Mouse (Mus musculus) embryonic facial prominence, embryonic 11.5 days (tissue): Measurements from ENCODE around the gene Fam53b. TPM values are rescaled to one million over a fixed set of nuclear protein-coding genes. Genes with fewer than 3 reads are reported as not detected.

Experiments used
- ATAC-seq: fragments of 200-750 bp; cut with Nextera tagmentation; replicated peaks from 2 replicates; pipeline ENCODE4 v1.8.0; 2017; ENCODE audit warnings: low read depth; ENCODE audit not compliant: insufficient number of reproducible peaks, low FRiP score, low TSS enrichment
- DNase-seq: peaks from one replicate; pipeline ENCODE4 v3.0.0-alpha.2; 2015; ENCODE audit warnings: low spot score
- H3K27ac ChIP-seq: fragments of 300-500 bp; sonication (generic); replicated peaks from 2 replicates; pipeline ENCODE4 v1.5.1; 2014; ENCODE audit warnings: mild to moderate bottlenecking, low read depth, low read length, control low read depth
- H3K27me3 ChIP-seq: fragments of 300-500 bp; sonication (generic); 2 replicates; pipeline ENCODE4 v1.6.1; 2014; ENCODE audit warnings: mild to moderate bottlenecking, low read length, moderate library complexity, mixed read lengths; ENCODE audit not compliant: control insufficient read depth, insufficient read depth
- H3K36me3 ChIP-seq: fragments of 300-500 bp; sonication (generic); replicated peaks from 2 replicates; pipeline ENCODE4 v1.6.1; 2014; ENCODE audit warnings: low read depth, mild to moderate bottlenecking, low read length, moderate library complexity, mixed read lengths; ENCODE audit not compliant: control insufficient read depth, insufficient read depth
- H3K4me1 ChIP-seq: fragments of 300-500 bp; sonication (generic); 2 replicates; pipeline ENCODE4 v1.6.1; 2014; ENCODE audit warnings: low read length, mixed read lengths; ENCODE audit not compliant: control insufficient read depth, insufficient read depth
- H3K4me2 ChIP-seq: fragments of 300-500 bp; sonication (generic); 2 replicates; pipeline ENCODE4 v1.6.1; 2014; ENCODE audit warnings: low read depth, mild to moderate bottlenecking, control low read depth, low read length, moderate library complexity
- H3K4me3 ChIP-seq: fragments of 300-500 bp; sonication (generic); 2 replicates; pipeline ENCODE4 v1.5.1; 2014; ENCODE audit warnings: low read depth, low read length, control low read depth
- H3K9ac ChIP-seq: fragments of 300-500 bp; sonication (generic); replicated peaks from 2 replicates; pipeline ENCODE4 v1.6.1; 2014; ENCODE audit warnings: mild to moderate bottlenecking, control low read depth, low read length
- H3K9me3 ChIP-seq: fragments of 300-500 bp; sonication (generic); replicated peaks from 2 replicates; pipeline ENCODE4 v1.6.1; 2016; ENCODE audit warnings: mild to moderate bottlenecking, low read length, inconsistent platforms, mixed read lengths; ENCODE audit not compliant: control insufficient read depth
- WGBS: fragments of 180-500 bp; shearing (Covaris S2); extraction: QIAGEN DNeasy Blood & Tissue Kit; methylation state at CpG from one replicate; pipeline ENCODE4 v1.1.7; 2014; 5-methylcytosine and 5-hydroxymethylcytosine counted together
- polyA plus RNA-seq: library from polyadenylated mRNA; unstranded; fragments of >200 nt; fragmentation: Nextera tagmentation; extraction: Ambion mirVana; gene quantifications from 2 replicates; pipeline ENCODE4 v1.2.1, GENCODE M21; 2014

Gene Fam53b
- polyA plus RNA-seq, 1 experiment from 2014 or later, result 11.8 TPM

- no peaks in the 10 kb centered on the region for H3K27me3 ChIP-seq
- H3K4me3 ChIP-seq, result no peak overlapping the region
- H3K36me3 ChIP-seq, result no peaks in the 10 kb centered on the region
- H3K9ac ChIP-seq, result no peak overlapping the region
- 80% methylated on average over 1 of the region's 1 CpGs for WGBS
- no peak overlapping the region for H3K4me2 ChIP-seq
- no peaks in the 10 kb centered on the region for H3K4me1 ChIP-seq
- no peak for ATAC-seq
- H3K27ac ChIP-seq, result no peak overlapping the region
- no peak for DNase-seq
- no peaks in the 10 kb centered on the region for H3K9me3 ChIP-seq
Measured at GRCm38 (mm10) chr7:132681831-132682230, 131.9 kb downstream of the Fam53b start.

GRCm38 (mm10) chr7:132681296-132681695 is 132.4 kb downstream of the Fam53b start:
- whole genome bisulfite sequencing, result 93% methylated on average over 11 of the region's 11 CpGs
- H3K27ac ChIP-seq, result no peak overlapping the region
- no peak for ATAC-seq
- no peaks in the 10 kb centered on the region for H3K36me3 ChIP-seq
- DNase-seq, result no peak
- H3K9ac ChIP-seq, result no peak overlapping the region
- no peaks in the 10 kb centered on the region for H3K4me1 ChIP-seq
- H3K9me3 ChIP-seq, result no peaks in the 10 kb centered on the region
- H3K4me3 ChIP-seq, result no peak overlapping the region
- H3K4me2 ChIP-seq, result no peak overlapping the region
- H3K27me3 ChIP-seq, result no peaks in the 10 kb centered on the region

- WGBS, result 69% methylated on average over 6 of the region's 6 CpGs
- no peaks in the 10 kb centered on the region for H3K36me3 ChIP-seq
- H3K27ac ChIP-seq, result no peak overlapping the region
- H3K27me3 ChIP-seq, result no peaks in the 10 kb centered on the region
- DNase-seq (no peak), ATAC-seq (no peak)
- no peak overlapping the region for H3K4me2 ChIP-seq
- no peaks in the 10 kb centered on the region for H3K9me3 ChIP-seq
- H3K4me3 ChIP-seq, result no peak overlapping the region
- H3K9ac ChIP-seq, result no peak overlapping the region
- H3K4me1 ChIP-seq, result no peaks in the 10 kb centered on the region
Measured at GRCm38 (mm10) chr7:132679549-132679948, 134.1 kb downstream of the Fam53b start.

GRCm38 (mm10) chr7:132679117-132679516 is 134.6 kb downstream of the Fam53b start:
- WGBS, result 80% methylated on average over 4 of the region's 4 CpGs
- Histone ChIP-seq H3K36me3 (no peaks in the 10 kb centered on the region), H3K4me2 (no peak overlapping the region), H3K9me3 (no peaks in the 10 kb centered on the region), H3K27me3 (no peaks in the 10 kb centered on the region), H3K4me1 (no peaks in the 10 kb centered on the region), H3K4me3 (no peak overlapping the region), H3K9ac (no peak overlapping the region), H3K27ac (no peak overlapping the region)
- no peak for ATAC-seq
- DNase-seq, result no peak

- Histone ChIP-seq H3K4me2 (no peak overlapping the region), H3K9me3 (no peaks in the 10 kb centered on the region), H3K4me3 (no peak overlapping the region), H3K9ac (no peak overlapping the region), H3K4me1 (no peaks in the 10 kb centered on the region), H3K27ac (no peak overlapping the region), H3K27me3 (no peaks in the 10 kb centered on the region), H3K36me3 (no peaks in the 10 kb centered on the region)
- ATAC-seq, result no peak
- no peak for DNase-seq
- WGBS, result 86% methylated on average over 2 of the region's 2 CpGs
Measured at GRCm38 (mm10) chr7:132675922-132676321, 137.8 kb downstream of the Fam53b start.

GRCm38 (mm10) chr7:132673931-132674755 is 139.5 kb downstream of the Fam53b start:
- whole genome bisulfite sequencing, result 43% methylated on average over 17 of the region's 17 CpGs
- H3K4me1 ChIP-seq, result no peaks in the 10 kb centered on the region
- ATAC-seq, result no peak
- no peak overlapping the region for H3K4me2 ChIP-seq
- no peaks in the 10 kb centered on the region for H3K27me3 ChIP-seq
- no peak overlapping the region for H3K27ac ChIP-seq
- no peak overlapping the region for H3K4me3 ChIP-seq
- H3K36me3 ChIP-seq, result no peaks in the 10 kb centered on the region
- H3K9me3 ChIP-seq, result no peaks in the 10 kb centered on the region
- no peak overlapping the region for H3K9ac ChIP-seq
- DNase-seq, result peak; percentile 32

GRCm38 (mm10) chr7:132672481-132672959 is 141.2 kb downstream of the Fam53b start:
- Histone ChIP-seq H3K4me3 (no peak overlapping the region), H3K9me3 (no peaks in the 10 kb centered on the region), H3K27me3 (no peaks in the 10 kb centered on the region), H3K27ac (no peak overlapping the region), H3K4me2 (no peak overlapping the region), H3K36me3 (no peaks in the 10 kb centered on the region), H3K9ac (no peak overlapping the region), H3K4me1 (no peaks in the 10 kb centered on the region)
- 0 out of 2 replicates have a peak, but pooled peaks have one; percentile 40 for ATAC-seq
- 77% methylated on average over 7 of the region's 7 CpGs for whole genome bisulfite sequencing
- no peak for DNase-seq

- H3K4me3 ChIP-seq, result no peak overlapping the region
- DNase-seq, result no peak
- H3K9me3 ChIP-seq, result no peaks in the 10 kb centered on the region
- H3K27me3 ChIP-seq, result no peaks in the 10 kb centered on the region
- no peak overlapping the region for H3K4me2 ChIP-seq
- H3K4me1 ChIP-seq, result no peaks in the 10 kb centered on the region
- H3K27ac ChIP-seq, result no peak overlapping the region
- H3K9ac ChIP-seq, result no peak overlapping the region
- no peak for ATAC-seq
- no peaks in the 10 kb centered on the region for H3K36me3 ChIP-seq
- WGBS, result 98% methylated on average over 3 of the region's 3 CpGs
Measured at GRCm38 (mm10) chr7:132670863-132671165, 142.9 kb downstream of the Fam53b start.
